Mouse (Mus musculus) regulatory T cell (primary cell): Measurements from ENCODE around the gene Gm20909.
"Not testable (repeated sequence)": the region's sequence is repeated elsewhere in the genome, so short reads cannot be mapped to it uniquely, and the experiment has no call there.

Source experiments
- in situ Hi-C: fragments of 300-600 bp; cut with MboI, MseI; formaldehyde crosslinking; loops from one replicate; pipeline ENCODE4 v1.15.1; 2025; ENCODE audit warnings: high pct_unique_total_duplicates

Gene Gm20909

GRCm38 (mm10) chrY:21164270-21164669, at the start of gene Gm20909:
Gene Gm20909 (plus strand): TSS chrY:21164570.
- in situ Hi-C loops, result not testable (repeated sequence)
